ENCODE assay signal across 8 mouse cellular contexts in genomic region chr7:27446521-27447418, GRCm38 (mm10). TPM values are rescaled to one million over a fixed set of nuclear protein-coding genes. Genes with fewer than 3 reads are reported as not detected.
DNase-seq lines count a peak whose midpoint lies in the region; ATAC-seq and TF ChIP-seq lines count a peak whose summit lies in the region.

No protein-coding gene starts in this region.

- TF ChIP-seq POLR2A in kidney, adult 2 months (IDR thresholded peaks at IDR 0.05; ENCODE audit: low read depth, low read length), result no peak
- TF ChIP-seq POLR2A in bone marrow macrophage, adult 2 months (IDR thresholded peaks at IDR 0.05; ENCODE audit: borderline replicate concordance, low read depth, low read length), result no peak

- no peak for DNase-seq in kidney, adult 2 months
- no peak for DNase-seq in kidney, adult 8-10 months
- peak; percentile 61 to 76 for DNase-seq in left cerebral cortex, adult 9 months (ENCODE audit: low spot score in 2 of 2)
- peak; percentile 74 for DNase-seq in midbrain, embryonic 14.5 days
- peak; percentile 40 for DNase-seq in telencephalon, adult 2 months (ENCODE audit: low read depth, low spot score)

- no peaks in the 10 kb centered on the region for H3K27me3 ChIP-seq in kidney, adult 2 months (replicated peaks; ENCODE audit: control insufficient read depth, insufficient read depth, low read length)
- H3K27me3 ChIP-seq in forebrain, embryonic 12.5 days, result peaks cover 42% of the 10 kb centered on the region
- peaks cover 31% of the 10 kb centered on the region for H3K27me3 ChIP-seq in hindbrain, embryonic 13.5 days
- 0 out of 2 replicates have a peak, but pooled peaks cover 3% of the 10 kb centered on the region for H3K27me3 ChIP-seq in midbrain, embryonic 14.5 days (ENCODE audit: control insufficient read depth, insufficient read depth, low read length)

- H3K4me3 ChIP-seq in kidney, adult 2 months (ENCODE audit: insufficient read depth, low read depth, low read length), result peak overlapping the region; percentile 16; the same call in 1 of the 2 replicates
- H3K4me3 ChIP-seq in bone marrow macrophage, adult 2 months (ENCODE audit: insufficient read depth, low read length), result peak overlapping the region; percentile 40
- H3K4me3 ChIP-seq in forebrain, embryonic 12.5 days (replicated peaks), result peak overlapping the region; percentile 58
- H3K4me3 ChIP-seq in hindbrain, embryonic 13.5 days, result peak overlapping the region; percentile 65
- peak overlapping the region; percentile 61 for H3K4me3 ChIP-seq in midbrain, embryonic 14.5 days (replicated peaks; ENCODE audit: low read depth, low read length)

- no peaks in the 10 kb centered on the region for H3K36me3 ChIP-seq in kidney, adult 2 months (ENCODE audit: control insufficient read depth, insufficient read depth, low read length)
- H3K36me3 ChIP-seq in forebrain, embryonic 12.5 days (replicated peaks), result no peaks in the 10 kb centered on the region
- H3K36me3 ChIP-seq in hindbrain, embryonic 13.5 days, result peaks cover 4% of the 10 kb centered on the region; the same call in 1 of the 2 replicates
- no peaks in the 10 kb centered on the region for H3K36me3 ChIP-seq in midbrain, embryonic 14.5 days (ENCODE audit: control insufficient read depth, insufficient read depth, low read length)

- no peak for TF ChIP-seq CTCF in kidney, adult 2 months (conservative IDR thresholded peaks at IDR 0.05; ENCODE audit: insufficient read depth, insufficient read length, low read depth, low read length)
- no peak for TF ChIP-seq CTCF in bone marrow macrophage, adult 2 months (IDR thresholded peaks at IDR 0.05; ENCODE audit: low read depth, low read length)

- no peaks in the 10 kb centered on the region; the same call in 1 of the 2 replicates for H3K4me1 ChIP-seq in kidney, adult 2 months (ENCODE audit: control insufficient read depth, insufficient read depth, low read length)
- H3K4me1 ChIP-seq in bone marrow macrophage, adult 2 months (ENCODE audit: control insufficient read depth, insufficient read depth, low read length), result peaks cover 28% of the 10 kb centered on the region
- peaks cover 24% of the 10 kb centered on the region for H3K4me1 ChIP-seq in forebrain, embryonic 12.5 days
- H3K4me1 ChIP-seq in hindbrain, embryonic 13.5 days (replicated peaks), result peaks cover 28% of the 10 kb centered on the region
- peaks cover 13% of the 10 kb centered on the region; the same call in 1 of the 2 replicates for H3K4me1 ChIP-seq in midbrain, embryonic 14.5 days (ENCODE audit: control insufficient read depth, insufficient read depth, low read length)

- peak overlapping the region; percentile 97 for H3K4me2 ChIP-seq in forebrain, embryonic 12.5 days
- peak overlapping the region; percentile 90 for H3K4me2 ChIP-seq in hindbrain, embryonic 13.5 days
- H3K4me2 ChIP-seq in midbrain, embryonic 14.5 days (ENCODE audit: low read length), result peak overlapping the region; percentile 90

- H3K27ac ChIP-seq in kidney, adult 2 months (ENCODE audit: insufficient read depth, low read depth, low read length), result no peak overlapping the region
- no peak overlapping the region for H3K27ac ChIP-seq in bone marrow macrophage, adult 2 months (ENCODE audit: insufficient read depth, low read depth, low read length)
- H3K27ac ChIP-seq in forebrain, embryonic 12.5 days, result no peak overlapping the region
- H3K27ac ChIP-seq in hindbrain, embryonic 13.5 days, result peak overlapping the region; percentile 86
- H3K27ac ChIP-seq in midbrain, embryonic 14.5 days (replicated peaks; ENCODE audit: low read depth, low read length), result peak overlapping the region; percentile 70

- 8% methylated on average over 49 of the region's 53 CpGs for WGBS in kidney, adult 2 months
- WGBS in forebrain, embryonic 12.5 days, result 12% methylated on average over 37 of the region's 53 CpGs
- 8% methylated on average over 38 of the region's 53 CpGs for WGBS in hindbrain, embryonic 13.5 days
- 7% methylated on average over 52 of the region's 53 CpGs for WGBS in midbrain, embryonic 14.5 days

- H3K9ac ChIP-seq in forebrain, embryonic 12.5 days, result peak overlapping the region; percentile 70
- peak overlapping the region; percentile 89 for H3K9ac ChIP-seq in hindbrain, embryonic 13.5 days
- H3K9ac ChIP-seq in midbrain, embryonic 14.5 days (replicated peaks; ENCODE audit: low read length), result peak overlapping the region; percentile 85

- ATAC-seq in forebrain, embryonic 12.5 days (ENCODE audit: low FRiP score), result peak; percentile 39
- ATAC-seq in hindbrain, embryonic 13.5 days (ENCODE audit: low FRiP score), result peak; percentile 57
- ATAC-seq in midbrain, embryonic 14.5 days (ENCODE audit: low FRiP score, low TSS enrichment), result peak; percentile 46

- no peaks in the 10 kb centered on the region for H3K9me3 ChIP-seq in forebrain, embryonic 12.5 days
- H3K9me3 ChIP-seq in hindbrain, embryonic 13.5 days, result no peaks in the 10 kb centered on the region
- H3K9me3 ChIP-seq in midbrain, embryonic 14.5 days (ENCODE audit: control insufficient read depth, low read length), result no peaks in the 10 kb centered on the region

RNA-seq across cellular contexts. Expression of gene Sptbn4, which starts 0.7 kb away (rescaled TPM):
- polyA plus RNA-seq in kidney, adult 2 months (2012; rRNA removed), result 0.09 and 0.12 TPM in 2 replicates
- polyA plus RNA-seq in bone marrow macrophage, adult 2 months (2012; ENCODE audit: insufficient read depth, insufficient read length, missing spikeins), result 0.48 and 0.73 TPM in 2 replicates
- polyA plus RNA-seq in forebrain, embryonic 12.5 days (2016; fragmentation: Nextera tagmentation; extraction: Ambion mirVana), result 0.47 and 1.3 TPM in 2 replicates
- polyA plus RNA-seq in hindbrain, embryonic 13.5 days (2015; fragmentation: Nextera tagmentation; extraction: Ambion mirVana), result 2.2 and 2.6 TPM in 2 replicates
- polyA plus RNA-seq in midbrain, embryonic 14.5 days (2014; fragmentation: Nextera tagmentation; extraction: Ambion mirVana), result 4.1 and 4.7 TPM in 2 replicates

RNA-seq across cellular contexts. Expression of gene Blvrb, which starts 1.0 kb away (rescaled TPM):
- polyA plus RNA-seq in kidney, adult 2 months (2012; rRNA removed), result 47.1 and 47.8 TPM in 2 replicates
- 473 and 496 TPM in 2 replicates for polyA plus RNA-seq in bone marrow macrophage, adult 2 months (2012; ENCODE audit: insufficient read depth, insufficient read length, missing spikeins)
- 18.1 and 22.2 TPM in 2 replicates for polyA plus RNA-seq in forebrain, embryonic 12.5 days (2016; fragmentation: Nextera tagmentation; extraction: Ambion mirVana)
- 18.7 and 19.3 TPM in 2 replicates for polyA plus RNA-seq in hindbrain, embryonic 13.5 days (2015; fragmentation: Nextera tagmentation; extraction: Ambion mirVana)
- polyA plus RNA-seq in midbrain, embryonic 14.5 days (2014; fragmentation: Nextera tagmentation; extraction: Ambion mirVana), result 8.9 and 17.3 TPM in 2 replicates

RNA-seq across cellular contexts. Expression of gene Sertad3, which starts 26.8 kb away (rescaled TPM):
- polyA plus RNA-seq in kidney, adult 2 months (2012; rRNA removed), result 9.0 and 12.8 TPM in 2 replicates
- 19.5 and 20.9 TPM in 2 replicates for polyA plus RNA-seq in bone marrow macrophage, adult 2 months (2012; ENCODE audit: insufficient read depth, insufficient read length, missing spikeins)
- polyA plus RNA-seq in forebrain, embryonic 12.5 days (2016; fragmentation: Nextera tagmentation; extraction: Ambion mirVana), result 20.0 and 21.9 TPM in 2 replicates
- 13.0 and 13.4 TPM in 2 replicates for polyA plus RNA-seq in hindbrain, embryonic 13.5 days (2015; fragmentation: Nextera tagmentation; extraction: Ambion mirVana)
- polyA plus RNA-seq in midbrain, embryonic 14.5 days (2014; fragmentation: Nextera tagmentation; extraction: Ambion mirVana), result 6.6 and 9.8 TPM in 2 replicates

RNA-seq across cellular contexts. Expression of gene Sertad1, which starts 39.9 kb away (rescaled TPM):
- 19.4 and 23.7 TPM in 2 replicates for polyA plus RNA-seq in kidney, adult 2 months (2012; rRNA removed)
- 22.1 and 24.7 TPM in 2 replicates for polyA plus RNA-seq in bone marrow macrophage, adult 2 months (2012; ENCODE audit: insufficient read depth, insufficient read length, missing spikeins)
- polyA plus RNA-seq in forebrain, embryonic 12.5 days (2016; fragmentation: Nextera tagmentation; extraction: Ambion mirVana), result 12.9 and 13.1 TPM in 2 replicates
- 10.7 and 11.8 TPM in 2 replicates for polyA plus RNA-seq in hindbrain, embryonic 13.5 days (2015; fragmentation: Nextera tagmentation; extraction: Ambion mirVana)
- 6.0 and 7.5 TPM in 2 replicates for polyA plus RNA-seq in midbrain, embryonic 14.5 days (2014; fragmentation: Nextera tagmentation; extraction: Ambion mirVana)

RNA-seq across cellular contexts. Expression of gene Prx, which starts 52.4 kb away (rescaled TPM):
- 1.2 and 1.5 TPM in 2 replicates for polyA plus RNA-seq in kidney, adult 2 months (2012; rRNA removed)
- polyA plus RNA-seq in bone marrow macrophage, adult 2 months (2012; ENCODE audit: insufficient read depth, insufficient read length, missing spikeins), result 0.57 and 0.68 TPM in 2 replicates
- polyA plus RNA-seq in forebrain, embryonic 12.5 days (2016; fragmentation: Nextera tagmentation; extraction: Ambion mirVana), result 2.9 and 3.5 TPM in 2 replicates
- polyA plus RNA-seq in hindbrain, embryonic 13.5 days (2015; fragmentation: Nextera tagmentation; extraction: Ambion mirVana), result 1.4 and 1.5 TPM in 2 replicates
- 0.77 and 0.97 TPM in 2 replicates for polyA plus RNA-seq in midbrain, embryonic 14.5 days (2014; fragmentation: Nextera tagmentation; extraction: Ambion mirVana)

Comparison
In these comparisons a context has a peak if more than half of its experiments do, and no peak if none do; other contexts are left out.
1. DNase-seq: peak in left cerebral cortex, adult 9 months (2 of 2), midbrain, embryonic 14.5 days (single experiment) and telencephalon, adult 2 months (single experiment); none in kidney, adult 2 months (single experiment) and kidney, adult 8-10 months (0 of 2).
2. H3K27ac ChIP-seq: peak in hindbrain, embryonic 13.5 days (single experiment) and midbrain, embryonic 14.5 days (single experiment); none in kidney, adult 2 months (single experiment), bone marrow macrophage, adult 2 months (single experiment) and forebrain, embryonic 12.5 days (single experiment).
3. Peak in every context shown above with its lines, with median percentiles within 50 percentile points of each other: H3K4me3 ChIP-seq, ATAC-seq, H3K4me2 ChIP-seq and H3K9ac ChIP-seq.